Mouse (Mus musculus): ENCODE results near the gene Cbfa2t2.

GRCm38 (mm10) chr2:154552424-154552907 is 116.2 kb downstream of the Cbfa2t2 start:
- TF ChIP-seq USF1 (IDR thresholded peaks at IDR 0.05; ENCODE audit: low read depth) = no peak
- TF ChIP-seq MYOD1 (IDR thresholded peaks at IDR 0.05; ENCODE audit: control insufficient read depth in 1 of 3, insufficient read length in 2 of 3, low read depth in 2 of 3) = no peak
- TF ChIP-seq POLR2A (IDR thresholded peaks at IDR 0.05; ENCODE audit: insufficient read length, low read depth) = no peak
- no peak for TF ChIP-seq TCF12 (IDR thresholded peaks at IDR 0.05; ENCODE audit: insufficient read depth, poor library complexity, severe bottlenecking)
- peak; percentile 8 for TF ChIP-seq POLR2AphosphoS2 (IDR thresholded peaks at IDR 0.05; ENCODE audit: insufficient read length, low read depth)
- no peak for TF ChIP-seq E2F4 (IDR thresholded peaks at IDR 0.05; ENCODE audit: insufficient read depth)
- no peak for TF ChIP-seq CEBPB (IDR thresholded peaks at IDR 0.05; ENCODE audit: insufficient read depth, poor library complexity, severe bottlenecking)

All from myocyte (in vitro differentiated cells).